Mouse (Mus musculus): ENCODE data around the gene Olfr1502. TPM values are rescaled to one million over a fixed set of nuclear protein-coding genes. Genes with fewer than 3 reads are reported as not detected.

Olfr1502 gene
- not detected for polyA plus RNA-seq (2014; fragmentation: Illumina TruSeq; extraction: RNeasy Lipid Tissue Mini Kit (QIAGEN cat#74804); ENCODE audit: low read depth, low replicate concordance)

GRCm38 (mm10) chr19:13861495-13861894 lies at the start of gene Olfr1502:
TSS of gene Olfr1502 (plus strand) at chr19:13861795.

GRCm38 (mm10) chr19:13819347-13819746 lies 42.2 kb upstream of the Olfr1502 start, which contains the start of gene Olfr1499:
TSS of gene Olfr1499 (minus strand) at chr19:13819447.

GRCm38 (mm10) chr19:13830388-13830787 lies 31.2 kb upstream of the Olfr1502 start, which contains the start of gene Olfr1500:
TSS of gene Olfr1500 (minus strand) at chr19:13830488.

GRCm38 (mm10) chr19:13850592-13850991 lies 11.0 kb upstream of the Olfr1502 start, which contains the start of gene Olfr1501:
TSS of gene Olfr1501 (minus strand) at chr19:13850692.

DNA sequence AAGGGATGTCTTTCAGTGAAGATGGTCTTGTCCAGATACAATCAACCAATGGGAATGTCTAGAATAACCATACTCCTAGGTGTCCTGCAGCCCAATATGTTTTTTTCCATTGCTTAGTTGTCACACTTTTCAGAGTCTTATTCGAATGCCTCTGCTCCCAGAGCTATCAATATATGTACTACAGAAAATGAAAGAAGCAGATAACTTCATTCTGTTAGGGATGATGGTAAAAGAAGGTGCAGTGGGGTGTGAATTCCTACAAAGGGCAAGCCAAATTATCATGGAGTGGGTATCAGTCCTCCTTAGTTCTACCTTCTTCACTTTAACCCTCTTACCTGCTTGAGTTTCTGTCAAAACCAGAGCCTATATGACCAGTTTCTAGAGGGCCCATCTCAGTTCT lies 36.2 kb downstream of the Olfr1502 start, which contains the start of gene Olfr1504:
Gene Olfr1504 (minus strand): TSS at position 101 of the 400 bp plus-strand sequence.

Other genes with a start within 250 kb of the Olfr1502 start
- gene Olfr1487, start 244.4 kb upstream of the Olfr1502 start, polyA plus RNA-seq (2014; fragmentation: Illumina TruSeq; extraction: RNeasy Lipid Tissue Mini Kit (QIAGEN cat#74804); ENCODE audit: low read depth, low replicate concordance), result not detected
- not detected for gene Olfr1489, start 230.2 kb upstream of the Olfr1502 start, polyA plus RNA-seq (2014; fragmentation: Illumina TruSeq; extraction: RNeasy Lipid Tissue Mini Kit (QIAGEN cat#74804); ENCODE audit: low read depth, low replicate concordance)
- not detected for gene Olfr1490, start 210.7 kb upstream of the Olfr1502 start, polyA plus RNA-seq (2014; fragmentation: Illumina TruSeq; extraction: RNeasy Lipid Tissue Mini Kit (QIAGEN cat#74804); ENCODE audit: low read depth, low replicate concordance)
- gene Olfr1491, start 164.5 kb upstream of the Olfr1502 start, polyA plus RNA-seq (2014; fragmentation: Illumina TruSeq; extraction: RNeasy Lipid Tissue Mini Kit (QIAGEN cat#74804); ENCODE audit: low read depth, low replicate concordance), result not detected
- not detected for gene Olfr1493-ps1, start 138.5 kb upstream of the Olfr1502 start, polyA plus RNA-seq (2014; fragmentation: Illumina TruSeq; extraction: RNeasy Lipid Tissue Mini Kit (QIAGEN cat#74804); ENCODE audit: low read depth, low replicate concordance)
- not detected for gene Olfr1494, start 122.1 kb upstream of the Olfr1502 start, polyA plus RNA-seq (2014; fragmentation: Illumina TruSeq; extraction: RNeasy Lipid Tissue Mini Kit (QIAGEN cat#74804); ENCODE audit: low read depth, low replicate concordance)
- not detected for gene Olfr1495, start 97.2 kb upstream of the Olfr1502 start, polyA plus RNA-seq (2014; fragmentation: Illumina TruSeq; extraction: RNeasy Lipid Tissue Mini Kit (QIAGEN cat#74804); ENCODE audit: low read depth, low replicate concordance)
- not detected for gene Olfr1496, start 83.9 kb upstream of the Olfr1502 start, polyA plus RNA-seq (2014; fragmentation: Illumina TruSeq; extraction: RNeasy Lipid Tissue Mini Kit (QIAGEN cat#74804); ENCODE audit: low read depth, low replicate concordance)
- not detected for gene Olfr1497, start 63.6 kb upstream of the Olfr1502 start, polyA plus RNA-seq (2014; fragmentation: Illumina TruSeq; extraction: RNeasy Lipid Tissue Mini Kit (QIAGEN cat#74804); ENCODE audit: low read depth, low replicate concordance)
- gene Olfr1499, start 42.3 kb upstream of the Olfr1502 start, polyA plus RNA-seq (2014; fragmentation: Illumina TruSeq; extraction: RNeasy Lipid Tissue Mini Kit (QIAGEN cat#74804); ENCODE audit: low read depth, low replicate concordance), result not detected
- not detected for gene Olfr1500, start 31.3 kb upstream of the Olfr1502 start, polyA plus RNA-seq (2014; fragmentation: Illumina TruSeq; extraction: RNeasy Lipid Tissue Mini Kit (QIAGEN cat#74804); ENCODE audit: low read depth, low replicate concordance)
- gene Olfr1501, start 11.1 kb upstream of the Olfr1502 start, polyA plus RNA-seq (2014; fragmentation: Illumina TruSeq; extraction: RNeasy Lipid Tissue Mini Kit (QIAGEN cat#74804); ENCODE audit: low read depth, low replicate concordance), result not detected
- not detected for gene Olfr1504, start 36.1 kb downstream of the Olfr1502 start, polyA plus RNA-seq (2014; fragmentation: Illumina TruSeq; extraction: RNeasy Lipid Tissue Mini Kit (QIAGEN cat#74804); ENCODE audit: low read depth, low replicate concordance)
- gene Olfr1505, start 51.7 kb downstream of the Olfr1502 start, polyA plus RNA-seq (2014; fragmentation: Illumina TruSeq; extraction: RNeasy Lipid Tissue Mini Kit (QIAGEN cat#74804); ENCODE audit: low read depth, low replicate concordance), result not detected

Data from kidney, adult 10 weeks (tissue).